Mouse (Mus musculus) layer of hippocampus, adult 9-11 months (tissue): Measurements from ENCODE around the gene Lrrfip1.

Experiments used
- DNase-seq: peaks from one replicate; pipeline ENCODE4 v3.0.0; 2022

Gene Lrrfip1

DNA sequence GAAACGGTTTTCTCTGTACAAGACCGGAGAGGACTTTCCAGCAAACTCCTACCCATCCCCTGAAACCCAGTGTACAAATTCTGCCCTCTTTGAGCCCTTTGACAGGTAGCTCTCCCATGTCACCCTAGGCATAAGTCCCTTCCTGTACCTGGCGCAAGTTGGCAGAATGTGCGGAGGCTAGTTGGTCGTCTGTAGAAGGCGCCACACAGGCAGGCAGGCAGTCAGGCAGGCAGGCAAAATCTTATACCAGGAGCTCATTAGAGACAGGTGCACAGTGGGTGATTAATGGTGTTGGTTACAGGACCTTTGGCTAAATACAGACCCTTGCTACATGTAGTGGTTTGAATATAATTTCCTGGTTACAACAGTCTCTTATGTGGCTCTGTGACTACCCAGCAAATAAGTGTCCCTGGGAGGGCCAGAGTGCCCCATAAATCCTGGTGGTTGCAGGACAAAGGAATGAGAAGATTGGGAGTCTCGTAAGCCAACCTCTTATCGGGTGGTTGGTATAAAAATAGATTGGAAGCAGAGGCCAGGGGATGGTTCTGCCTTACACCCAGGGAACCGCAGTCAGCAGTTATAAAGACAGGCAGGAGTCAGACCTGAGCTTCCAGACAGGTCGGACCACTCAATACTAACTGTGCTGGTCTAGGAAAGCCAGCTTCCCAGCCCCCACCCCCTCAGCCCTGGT is 1.5 kb downstream of the Lrrfip1 start:
- no peak for DNase-seq

DNA sequence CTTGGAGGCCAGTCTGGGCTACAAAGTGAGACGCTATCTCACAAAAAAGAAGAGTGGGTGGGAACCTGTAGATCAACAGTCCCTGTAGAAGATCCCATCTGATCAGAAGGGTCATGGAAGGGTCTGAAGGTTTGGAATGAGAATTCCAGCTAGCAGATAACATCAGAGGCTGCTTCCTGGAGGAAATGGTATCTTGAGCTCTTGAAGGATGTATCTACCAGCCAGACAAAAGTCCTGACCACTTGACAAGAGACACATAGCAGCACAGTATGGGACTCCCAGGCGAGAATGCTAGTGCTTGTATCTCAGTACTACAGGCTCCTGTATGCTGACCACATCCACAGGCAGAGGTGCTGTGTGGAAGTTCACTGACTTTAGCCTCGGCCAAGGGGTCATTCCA is 2.6 kb downstream of the Lrrfip1 start:
- no peak for DNase-seq

DNA sequence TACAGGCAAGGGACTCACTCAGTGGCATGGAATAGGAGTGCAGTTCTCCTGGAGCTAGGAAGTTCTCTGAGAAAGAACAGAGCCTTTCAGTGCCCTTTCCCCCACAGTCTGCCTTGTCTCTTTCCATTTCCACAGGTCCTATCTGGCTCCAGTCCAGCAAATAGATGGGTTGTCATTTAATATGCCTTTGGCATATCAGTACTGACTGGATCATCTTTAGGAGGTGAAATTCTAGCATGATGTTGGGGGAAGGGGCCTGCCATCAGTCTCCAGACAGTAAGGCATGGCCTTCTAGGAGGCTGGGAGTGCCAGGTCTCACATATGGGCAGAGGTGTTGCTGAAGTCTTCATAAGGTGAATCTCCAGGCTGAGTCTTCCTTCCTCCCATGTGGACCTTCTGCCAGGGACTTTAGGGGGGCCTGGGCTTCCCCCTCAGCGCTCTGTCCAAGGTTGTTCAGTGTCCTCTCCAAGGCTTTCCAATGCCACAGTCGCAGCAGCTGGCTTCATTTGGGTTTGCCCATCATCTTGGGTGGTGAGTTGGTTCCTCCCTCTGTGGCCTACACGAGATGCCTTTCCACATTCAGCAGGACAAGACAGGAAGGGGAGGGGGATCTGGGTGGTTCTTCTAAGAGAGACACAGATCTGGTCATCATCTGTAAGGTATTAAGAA is 3.5 kb downstream of the Lrrfip1 start:
- DNase-seq: no peak

DNA sequence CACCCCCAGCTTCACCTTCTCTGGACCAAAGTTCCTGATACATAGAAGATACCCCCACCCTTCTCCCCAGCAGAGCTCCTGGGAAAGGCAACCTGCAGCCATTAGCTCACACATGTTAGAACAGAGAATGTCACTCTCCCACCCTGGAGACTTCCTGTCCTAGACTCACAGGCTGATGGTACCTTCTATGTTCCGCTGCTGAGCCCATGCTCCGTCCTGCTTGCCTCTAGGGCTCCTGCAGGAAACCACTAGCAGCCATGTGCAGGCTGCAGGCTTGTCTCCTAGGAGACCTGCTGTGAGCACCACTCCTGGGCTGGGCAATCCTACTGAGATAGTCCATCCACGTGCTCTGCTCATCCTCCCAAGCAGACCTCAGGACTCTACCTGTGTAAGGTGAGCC is 4.1 kb downstream of the Lrrfip1 start:
- DNase-seq: no peak

DNA sequence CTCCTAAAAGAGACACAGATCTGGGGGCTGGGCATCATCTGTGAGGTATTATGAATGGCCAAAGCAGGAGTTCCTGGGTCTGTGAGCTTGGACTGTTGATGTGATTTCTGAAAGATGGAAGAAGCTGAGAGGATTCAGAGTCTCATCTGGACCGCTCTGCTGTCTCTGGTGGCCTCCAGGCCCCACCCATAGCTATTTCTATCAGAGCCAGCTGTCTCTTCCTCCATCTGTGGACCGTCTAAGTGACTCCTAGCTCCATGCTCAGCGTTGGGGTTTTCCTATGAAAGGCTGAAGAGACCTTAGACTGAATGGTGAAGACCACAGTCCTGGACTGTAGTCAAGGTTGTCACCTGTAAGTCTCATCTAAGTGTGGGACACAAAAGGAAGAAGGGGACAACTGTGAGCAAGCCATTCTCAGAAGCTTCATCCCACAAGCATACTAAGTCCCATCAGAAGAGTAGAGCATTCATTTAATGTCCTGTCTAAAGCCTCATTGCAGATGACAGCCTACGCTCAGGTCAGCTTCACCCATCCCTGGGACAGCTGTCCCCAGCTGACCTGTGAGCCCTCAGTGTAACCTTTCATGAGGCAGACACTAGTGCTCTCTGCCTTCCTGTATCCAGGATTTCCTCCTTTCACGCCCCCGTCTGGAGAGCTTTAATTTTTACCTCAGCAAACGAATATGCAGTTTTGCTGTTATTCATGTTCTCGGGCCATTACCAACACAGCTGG is 5.2 kb downstream of the Lrrfip1 start:
- no peak for DNase-seq

DNA sequence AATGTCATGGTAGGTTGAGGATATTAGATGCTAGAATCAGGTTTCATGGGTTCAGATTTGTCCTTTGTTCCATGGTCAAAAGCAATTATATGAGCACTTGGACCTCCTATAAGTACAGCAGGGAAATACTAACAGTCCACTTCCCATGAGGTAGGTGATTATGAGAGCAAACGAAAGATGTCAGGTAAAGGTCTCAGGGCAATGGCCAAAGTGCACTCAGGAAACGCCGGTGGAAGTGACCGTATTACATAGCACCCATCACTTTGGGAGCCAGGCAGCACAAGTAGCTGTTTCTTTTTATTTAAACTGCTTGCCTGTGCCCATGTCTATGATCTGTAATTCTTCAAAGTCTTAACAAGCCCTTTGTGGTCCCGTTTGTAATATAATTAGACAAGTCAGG is 7.5 kb downstream of the Lrrfip1 start:
- no peak for DNase-seq

DNA sequence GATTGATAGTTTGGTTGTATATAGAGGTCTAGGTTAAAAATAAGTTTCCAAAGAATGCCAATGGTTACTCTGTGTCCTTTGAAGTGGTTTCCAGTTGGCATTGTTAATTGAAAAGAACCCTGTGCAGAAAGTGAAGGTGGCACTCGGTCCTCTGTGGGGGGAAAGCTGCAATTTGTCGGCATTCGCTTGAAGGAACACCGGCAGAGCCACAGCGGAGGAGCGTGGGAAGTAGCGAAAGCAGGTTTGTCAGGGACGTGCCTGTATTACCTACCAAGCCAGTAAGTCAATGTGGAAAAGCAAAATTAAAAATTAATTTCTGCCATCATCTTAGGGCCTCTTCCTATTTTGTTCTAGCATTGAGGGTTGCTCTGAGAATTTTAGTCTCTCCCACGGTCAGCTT is 8.2 kb downstream of the Lrrfip1 start:
- no peak for DNase-seq

DNA sequence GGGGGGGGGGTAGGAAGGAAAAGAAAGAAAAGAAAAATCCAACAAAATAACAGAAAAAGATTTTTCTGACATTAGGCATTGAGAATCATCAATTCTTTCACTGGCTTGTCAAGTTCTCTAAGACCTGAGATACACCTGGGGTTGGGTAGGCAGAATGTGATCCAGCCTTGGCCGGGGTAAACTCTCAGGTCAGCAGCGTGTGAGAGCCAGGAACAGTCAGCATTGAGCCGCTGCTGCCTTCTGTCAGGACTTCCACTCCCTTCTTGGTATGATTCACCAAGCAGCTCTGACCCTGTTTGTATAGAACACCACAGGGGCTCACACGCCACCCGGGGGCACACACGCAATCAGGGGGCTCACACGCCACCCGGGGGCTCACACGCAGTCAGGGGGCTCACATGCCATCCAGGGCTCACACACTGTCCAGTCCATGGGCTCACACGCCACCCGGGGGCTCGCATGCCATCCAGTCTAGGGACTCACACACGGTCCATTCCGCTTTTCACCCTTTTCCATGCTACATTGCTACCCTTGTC is 9.7 kb downstream of the Lrrfip1 start:
- DNase-seq: no peak

DNA sequence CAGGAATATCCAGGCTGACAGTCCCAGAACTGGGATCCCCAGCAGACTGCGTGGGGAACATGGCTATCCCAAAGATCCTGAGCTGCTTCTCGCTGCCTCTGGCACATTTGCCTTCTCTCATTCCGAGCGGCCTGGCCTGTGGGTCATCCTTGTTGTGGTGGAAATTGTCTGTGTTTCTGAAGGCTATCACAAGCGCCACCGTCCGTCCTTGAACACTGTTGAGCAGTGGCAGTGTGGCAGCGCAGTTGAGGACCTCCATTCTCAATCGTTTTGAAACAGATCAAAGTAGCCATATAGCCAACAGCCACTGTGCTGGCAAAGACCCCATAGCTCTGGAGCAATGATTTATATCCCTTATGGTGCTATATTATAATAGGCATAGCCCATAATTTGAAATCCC is 10.2 kb downstream of the Lrrfip1 start:
- no peak for DNase-seq

DNA sequence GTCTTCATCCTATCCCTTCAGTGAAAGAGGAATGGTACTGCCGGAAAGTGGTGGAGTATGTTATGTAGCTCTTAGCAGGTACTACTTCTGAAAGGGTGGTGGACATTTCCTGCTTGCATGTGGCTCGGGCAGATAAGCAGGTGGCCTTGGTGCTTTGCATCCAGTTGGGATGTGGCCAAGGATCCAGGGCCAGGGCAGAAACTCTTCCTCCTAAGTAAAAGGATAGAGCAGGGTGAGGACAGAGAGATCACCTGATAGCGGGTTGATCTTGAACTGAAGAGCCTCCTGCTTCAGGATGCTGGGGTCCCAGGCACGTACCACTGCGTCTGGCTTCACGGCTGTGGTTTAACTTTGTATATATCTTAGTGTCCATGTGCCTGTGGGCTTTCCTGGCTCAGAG is 10.7 kb downstream of the Lrrfip1 start:
- DNase-seq: no peak

DNA sequence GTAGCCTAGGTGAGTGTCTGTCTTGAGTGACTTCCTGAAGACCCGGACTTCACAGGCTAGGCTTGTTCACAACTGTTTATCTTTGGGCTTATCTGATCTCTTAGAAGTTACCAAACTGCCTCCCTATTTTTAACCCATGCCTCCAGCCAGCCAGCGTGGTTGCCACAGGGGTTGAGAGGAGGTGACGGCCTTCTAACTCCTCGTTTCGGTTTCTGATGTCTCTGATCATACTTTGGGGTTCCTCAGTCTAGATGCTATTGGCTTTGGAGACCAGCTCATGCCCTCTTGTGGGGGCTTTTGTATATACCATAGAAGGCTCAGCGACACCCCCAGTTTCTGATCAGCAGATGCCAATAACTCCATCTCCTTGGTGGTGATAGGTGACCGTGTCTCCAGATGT is 11.7 kb downstream of the Lrrfip1 start:
- no peak for DNase-seq

DNA sequence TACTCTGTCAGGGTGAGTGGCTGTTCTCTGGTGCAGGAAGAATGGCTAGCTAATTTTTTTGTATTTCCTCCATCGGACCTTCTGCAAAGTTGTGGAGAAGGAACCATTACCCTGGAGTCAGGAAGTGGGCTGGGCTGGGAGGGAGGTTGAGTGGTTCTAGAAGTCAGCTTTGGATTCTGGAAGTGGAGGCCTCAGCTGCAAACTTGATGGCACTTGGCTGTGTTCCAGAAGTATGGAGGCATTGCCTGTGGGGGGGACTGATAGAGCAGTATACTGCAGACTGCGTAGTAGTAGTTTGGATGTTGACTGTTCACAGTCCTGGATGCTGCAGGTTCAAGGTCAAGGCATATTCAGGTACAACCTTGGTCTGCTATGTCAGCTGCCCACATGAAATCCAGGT is 12.2 kb downstream of the Lrrfip1 start:
- DNase-seq: no peak

DNA sequence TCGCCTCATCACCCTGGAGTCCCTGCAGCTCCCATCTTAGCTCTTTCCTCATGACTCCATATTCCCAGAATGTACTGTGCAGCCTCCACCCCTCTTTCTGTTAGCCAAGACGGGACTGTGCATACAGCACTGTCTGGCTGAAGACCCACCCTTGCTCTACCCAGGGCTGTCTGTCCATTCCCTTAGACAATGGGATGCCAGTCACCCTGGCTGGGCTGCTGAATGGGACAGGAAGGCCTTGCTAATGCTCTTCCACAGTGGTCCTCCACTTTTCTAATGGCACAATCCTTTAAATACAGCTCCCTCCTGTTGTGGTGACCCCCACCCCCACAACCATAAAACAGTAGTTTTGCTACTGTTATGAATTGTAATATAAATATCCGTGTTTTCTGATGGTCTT is 12.8 kb downstream of the Lrrfip1 start:
- DNase-seq: no peak

DNA sequence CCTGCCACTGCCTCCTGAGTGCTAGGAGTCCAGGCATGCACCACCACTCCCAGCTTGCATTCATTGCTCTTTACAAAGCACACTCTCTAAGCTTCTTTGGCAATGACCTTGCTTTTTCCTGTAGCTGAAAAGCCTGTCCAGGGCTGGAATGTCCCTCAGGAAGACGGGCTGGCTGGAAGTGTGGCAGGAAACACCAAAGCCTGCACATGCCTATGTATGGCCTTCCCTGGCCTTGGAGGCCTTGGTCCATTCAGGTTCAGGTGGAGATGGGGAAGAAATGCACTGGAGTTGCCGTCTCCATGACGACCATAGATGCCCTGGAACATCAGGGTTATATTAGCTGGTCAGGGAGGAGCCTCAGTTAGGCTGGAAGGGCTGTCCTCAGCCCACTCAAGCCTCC is 15.3 kb downstream of the Lrrfip1 start:
- DNase-seq: no peak

DNA sequence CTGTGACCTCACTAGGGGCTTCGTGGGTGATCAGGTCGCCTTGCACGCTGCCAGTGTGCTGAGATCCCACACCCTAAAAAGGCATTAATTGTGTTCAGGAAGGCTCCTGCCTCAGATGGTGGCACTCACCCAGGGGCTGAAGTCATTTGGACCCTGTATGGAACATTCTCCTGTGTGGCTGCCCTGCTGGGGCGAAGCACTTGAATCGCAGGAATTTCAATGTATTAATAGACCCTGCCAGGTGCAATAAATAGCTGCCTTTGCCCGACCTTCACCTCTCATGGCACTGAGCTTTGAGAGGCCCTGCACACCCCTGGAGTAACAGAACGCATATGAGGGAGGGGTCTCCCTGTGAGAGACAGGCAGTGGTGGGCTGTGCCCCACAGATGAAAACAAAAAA is 17.0 kb downstream of the Lrrfip1 start:
- no peak for DNase-seq

DNA sequence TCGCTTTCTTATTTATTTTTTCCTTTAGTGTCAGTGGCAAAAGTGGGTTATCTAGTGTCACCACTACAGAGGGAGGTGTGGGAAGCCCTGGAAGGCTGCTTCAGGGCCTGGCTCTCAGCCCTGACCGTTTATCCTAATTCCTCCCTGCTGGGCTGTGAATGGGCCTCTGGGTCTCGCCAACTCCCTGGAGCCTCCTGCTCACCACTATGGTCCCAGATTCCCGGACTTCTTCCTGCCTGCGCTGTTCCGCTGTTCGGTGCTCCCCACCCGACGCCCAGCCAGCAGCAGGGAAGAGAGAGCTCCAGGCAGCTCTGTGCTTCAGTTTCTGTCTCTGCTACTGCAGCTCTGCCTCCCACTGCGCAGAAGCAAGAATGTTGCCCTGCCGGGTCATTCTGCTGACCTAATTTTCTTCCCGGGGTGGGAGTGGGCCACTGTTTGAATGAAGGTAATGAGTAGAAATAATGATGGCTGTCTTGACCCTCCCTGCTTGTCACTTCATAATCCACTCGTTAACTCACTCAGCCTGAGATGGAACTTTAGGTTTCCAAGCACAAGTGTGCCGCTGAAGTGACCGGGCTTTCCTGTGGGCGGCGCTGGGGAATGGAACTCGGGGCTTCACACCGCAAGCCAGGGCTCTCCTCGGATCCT is 18.7 kb downstream of the Lrrfip1 start:
- no peak for DNase-seq

DNA sequence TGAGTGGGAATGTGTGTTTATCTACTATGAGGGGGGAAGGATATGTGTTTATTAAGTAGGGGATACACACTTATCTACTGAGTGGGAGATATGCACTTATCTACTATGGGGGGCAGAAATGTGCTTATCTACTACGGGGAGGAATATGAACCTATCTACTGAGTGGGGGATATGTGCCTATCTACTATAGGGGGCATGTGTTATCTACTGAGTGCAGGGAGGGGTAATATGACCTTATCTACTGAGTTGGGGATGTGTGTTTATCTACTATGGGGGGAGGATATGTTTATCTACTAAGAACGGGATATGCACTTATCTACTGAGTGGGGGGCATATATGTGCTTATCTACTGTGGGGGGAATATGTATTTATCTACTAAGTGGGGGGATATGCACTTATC is 20.8 kb downstream of the Lrrfip1 start:
- DNase-seq: no peak

DNA sequence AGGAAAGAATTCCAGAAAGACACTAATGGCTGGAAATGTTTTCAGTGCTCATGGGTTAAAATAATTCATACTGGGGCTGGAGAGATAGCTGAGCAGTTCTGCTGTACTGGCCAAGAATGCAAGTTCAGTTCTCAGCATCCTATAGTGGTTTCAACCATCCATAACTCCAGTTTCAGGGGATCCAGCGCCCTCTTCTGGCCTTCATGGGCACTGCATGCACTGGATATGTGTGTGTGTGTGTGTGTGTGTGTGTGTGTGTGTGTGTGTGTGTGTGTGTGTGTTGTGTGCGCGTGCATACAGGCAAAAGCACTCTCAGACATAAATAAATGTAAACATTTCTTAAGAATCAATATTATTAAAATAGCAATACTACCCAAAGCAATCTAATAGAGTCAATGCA is 22.8 kb downstream of the Lrrfip1 start:
- DNase-seq: no peak

DNA sequence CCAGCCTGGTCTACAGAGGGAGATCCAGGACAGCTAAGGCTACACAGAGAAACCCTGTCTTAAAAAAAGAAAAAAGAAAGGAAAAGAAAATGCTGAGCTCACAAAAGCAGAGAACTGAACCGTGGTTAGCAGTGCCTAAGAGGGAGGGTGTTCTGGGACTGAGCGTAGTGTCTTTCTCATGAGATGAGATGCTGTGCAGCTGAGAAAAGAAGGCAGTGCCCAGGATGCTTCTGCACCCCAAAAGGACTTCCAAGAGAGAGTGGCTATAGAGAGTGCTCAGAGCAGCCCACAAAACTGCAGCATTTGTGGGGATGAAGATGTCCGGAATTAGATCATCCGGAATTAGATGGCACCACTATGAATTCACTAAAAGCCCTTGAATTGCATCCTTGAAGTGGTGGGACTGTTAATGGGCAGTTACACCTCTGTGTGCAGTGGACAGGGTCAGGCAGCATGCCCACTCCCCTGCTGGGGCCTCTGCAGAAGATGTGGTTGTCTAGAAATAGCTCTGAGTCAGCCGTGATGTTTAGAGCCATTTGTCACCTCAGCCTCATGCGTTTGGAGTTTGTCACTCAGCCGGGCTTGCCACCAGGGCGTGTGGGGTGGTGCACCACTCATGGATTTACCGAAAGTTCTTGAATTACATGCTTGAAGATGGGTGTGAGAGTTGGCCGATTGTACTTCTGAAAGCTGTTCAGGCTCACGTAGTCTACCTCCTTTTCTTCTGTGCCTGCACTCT is 23.8 kb downstream of the Lrrfip1 start:
- no peak for DNase-seq

DNA sequence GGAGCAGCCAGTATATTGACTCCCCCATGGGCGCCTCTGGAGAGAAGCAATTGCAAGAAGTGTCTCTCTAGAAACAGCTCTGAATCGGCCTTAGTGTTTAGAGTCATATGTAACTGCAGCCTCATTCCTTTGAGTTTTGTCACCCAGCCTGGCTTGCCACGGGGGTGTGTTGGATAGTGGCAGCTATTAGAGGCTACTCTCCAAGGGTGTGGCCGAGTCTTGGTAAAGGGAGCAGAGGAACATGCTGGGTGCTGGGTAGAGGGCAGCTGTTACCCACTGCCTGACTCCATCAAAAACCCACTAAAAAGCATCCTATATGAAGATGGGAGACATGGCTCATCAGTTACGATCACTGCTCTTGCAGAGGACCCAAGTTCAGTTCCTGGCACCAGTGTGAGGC is 24.7 kb downstream of the Lrrfip1 start:
- no peak for DNase-seq

DNA sequence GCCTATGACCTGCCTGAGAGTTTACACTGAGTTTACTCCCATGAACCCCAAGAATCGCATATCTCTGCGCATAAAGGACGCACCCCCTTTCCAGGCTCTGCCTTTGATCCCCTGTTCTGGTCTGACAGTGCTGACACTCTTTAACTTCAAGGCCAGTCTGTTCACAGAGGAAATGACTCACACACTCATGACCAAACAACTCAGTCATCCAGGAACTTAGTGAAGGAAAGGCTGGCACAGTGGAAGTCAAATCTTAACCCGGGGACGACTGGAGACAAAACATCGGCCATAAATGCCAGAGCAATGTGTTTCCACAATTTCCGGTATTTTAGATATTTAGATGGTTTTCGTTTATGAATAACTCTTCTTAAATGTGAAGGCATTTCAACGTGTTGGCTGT is 25.4 kb downstream of the Lrrfip1 start:
- DNase-seq: peak; percentile 31

DNA sequence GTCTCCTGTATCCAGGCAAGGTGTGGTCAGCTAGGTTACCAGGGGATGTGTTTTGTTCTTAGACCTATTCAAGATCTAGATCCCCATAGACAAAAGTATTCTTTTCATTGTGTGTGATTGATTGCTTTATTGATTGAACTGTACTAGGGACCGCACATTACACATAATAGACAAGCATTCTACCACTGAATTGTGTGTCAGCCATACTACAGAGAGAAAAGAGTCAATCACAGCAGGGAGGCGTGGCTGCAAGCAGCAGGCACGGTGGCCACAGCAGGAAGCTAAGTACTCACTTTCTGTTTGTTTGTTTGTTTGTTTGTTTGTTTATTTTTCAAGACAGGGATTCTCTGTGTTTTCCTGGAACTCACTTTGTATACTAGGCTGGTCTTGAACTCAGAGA is 25.9 kb downstream of the Lrrfip1 start:
- no peak for DNase-seq

DNA sequence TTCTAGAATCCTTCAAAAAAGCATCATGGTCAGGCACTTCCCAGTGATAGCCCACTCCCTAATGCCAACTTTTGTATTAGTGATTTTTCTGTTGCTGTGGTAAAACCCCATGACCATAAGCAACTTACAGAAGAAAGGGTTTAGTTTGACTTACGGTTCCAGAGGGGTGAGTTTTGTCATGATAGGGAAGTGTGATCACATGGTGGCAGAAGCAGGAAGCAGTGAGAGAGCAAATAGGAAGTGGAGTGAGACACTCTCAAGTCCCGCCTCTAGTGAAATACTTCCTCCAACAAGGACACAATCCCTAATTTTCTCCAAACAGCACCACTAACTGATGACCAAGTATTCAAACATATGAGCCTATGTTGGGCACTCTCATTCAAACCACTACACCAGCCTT is 28.4 kb downstream of the Lrrfip1 start:
- DNase-seq: no peak
